Mouse (Mus musculus) forebrain, embryonic 12.5 days (tissue): ENCODE results near the gene Cfap99. TPM values are rescaled to one million over a fixed set of nuclear protein-coding genes. Genes with fewer than 3 reads are reported as not detected.

Experiments
- ATAC-seq: fragments of 200-750 bp; cut with Nextera tagmentation; 2 replicates; pipeline ENCODE4 v1.8.0; 2017; ENCODE audit warnings: moderate TSS enrichment; ENCODE audit not compliant: low FRiP score
- H3K27ac ChIP-seq: fragments of 300-500 bp; sonication (generic); 2 replicates; pipeline ENCODE4 v1.5.1; 2016; ENCODE audit warnings: mild to moderate bottlenecking
- H3K27me3 ChIP-seq: fragments of 300-500 bp; sonication (generic); 2 replicates; pipeline ENCODE4 v1.6.1; 2016; ENCODE audit warnings: mild to moderate bottlenecking
- H3K36me3 ChIP-seq: fragments of 300-500 bp; sonication (generic); replicated peaks from 2 replicates; pipeline ENCODE4 v1.6.1; 2016; ENCODE audit warnings: mild to moderate bottlenecking
- H3K4me1 ChIP-seq: fragments of 300-500 bp; sonication (generic); 2 replicates; pipeline ENCODE4 v1.6.1; 2016
- H3K4me2 ChIP-seq: fragments of 300-500 bp; sonication (generic); 2 replicates; pipeline ENCODE4 v1.6.1; 2016; ENCODE audit warnings: mild to moderate bottlenecking, moderate library complexity
- H3K4me3 ChIP-seq: fragments of 300-500 bp; sonication (generic); replicated peaks from 2 replicates; pipeline ENCODE4 v1.5.1; 2016; ENCODE audit warnings: mild to moderate bottlenecking
- H3K9ac ChIP-seq: fragments of 300-500 bp; sonication (generic); 2 replicates; pipeline ENCODE4 v1.6.1; 2016; ENCODE audit warnings: mild to moderate bottlenecking
- H3K9me3 ChIP-seq: fragments of 300-500 bp; sonication (generic); 2 replicates; pipeline ENCODE4 v1.6.1; 2016
- WGBS: fragments of 180-500 bp; shearing (Covaris S2); methylation state at CpG from one replicate; pipeline ENCODE4 v1.1.7; 2016; 5-methylcytosine and 5-hydroxymethylcytosine counted together
- polyA plus RNA-seq: library from polyadenylated mRNA; unstranded; fragments of >200 nt; fragmentation: Nextera tagmentation; extraction: Ambion mirVana; gene quantifications from 2 replicates; pipeline ENCODE4 v1.2.1, GENCODE M21; 2016

Gene Cfap99
- polyA plus RNA-seq, 1 experiment from 2014 or later, result not detected

DNA sequence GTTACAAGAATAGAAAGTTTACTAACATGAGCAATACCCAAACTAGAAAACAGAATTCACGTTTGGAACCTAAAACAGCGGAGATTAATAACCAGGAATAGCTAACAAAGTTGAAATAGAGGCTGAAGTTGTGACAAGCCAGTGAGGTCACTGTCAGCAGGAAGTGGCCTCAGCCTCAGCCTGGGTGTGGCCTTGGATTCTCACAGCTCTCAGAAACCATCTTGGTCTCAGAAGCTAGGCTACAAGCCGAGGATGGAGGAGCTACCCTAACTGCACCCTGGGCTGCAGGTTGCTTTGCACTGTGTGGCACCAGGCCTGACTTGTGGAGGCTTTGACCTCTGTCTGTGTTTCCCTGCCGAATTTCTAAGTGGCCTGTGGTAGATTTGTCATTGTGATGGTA, 22.3 kb upstream of the Cfap99 start:
- Histone ChIP-seq H3K4me2 (no peak overlapping the region), H3K4me3 (no peak overlapping the region), H3K4me1 (no peaks in the 10 kb centered on the region), H3K27me3 (no peaks in the 10 kb centered on the region), H3K9ac (no peak overlapping the region), H3K27ac (no peak overlapping the region), H3K9me3 (no peaks in the 10 kb centered on the region), H3K36me3 (no peaks in the 10 kb centered on the region)
- 77% methylated on average over 4 of the region's 4 CpGs for WGBS
- ATAC-seq, result no peak

- no peaks in the 10 kb centered on the region for H3K36me3 ChIP-seq
- no peaks in the 10 kb centered on the region for H3K9me3 ChIP-seq
- H3K4me1 ChIP-seq, result no peaks in the 10 kb centered on the region
- ATAC-seq, result no peak
- H3K9ac ChIP-seq, result no peak overlapping the region
- H3K27me3 ChIP-seq, result no peaks in the 10 kb centered on the region
- WGBS, result 90% methylated on average over 16 of the region's 16 CpGs
- H3K4me3 ChIP-seq, result no peak overlapping the region
- no peak overlapping the region for H3K4me2 ChIP-seq
- H3K27ac ChIP-seq, result no peak overlapping the region
Observed at GRCm38 (mm10) chr5:34269197-34269920, 19.0 kb upstream of the Cfap99 start.

GRCm38 (mm10) chr5:34269921-34270465, 18.4 kb upstream of the Cfap99 start:
- no peak for ATAC-seq
- 75% methylated on average over 12 of the region's 12 CpGs for WGBS

DNA sequence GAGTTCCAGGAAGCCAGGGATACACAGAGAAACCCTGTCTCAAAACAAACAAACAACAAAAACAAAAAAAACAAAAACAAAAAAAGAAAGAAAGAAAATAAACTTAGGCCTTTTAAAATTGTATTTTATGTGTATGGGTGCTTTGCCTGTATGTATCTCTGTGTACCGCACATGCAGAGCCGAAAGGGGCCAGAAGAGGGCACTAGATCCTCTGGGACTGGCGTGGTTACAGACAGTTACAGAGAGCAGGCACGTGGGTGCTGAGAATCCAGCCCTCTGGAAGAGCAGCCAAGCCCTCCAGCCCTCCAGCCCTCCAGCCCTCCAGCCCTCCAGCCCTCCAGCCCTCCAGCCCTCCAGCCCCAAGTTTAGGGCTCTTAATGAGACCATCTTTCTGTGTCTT, 16.7 kb upstream of the Cfap99 start:
- H3K27me3 ChIP-seq, result no peaks in the 10 kb centered on the region
- no peaks in the 10 kb centered on the region for H3K4me1 ChIP-seq
- no peaks in the 10 kb centered on the region for H3K36me3 ChIP-seq
- H3K9ac ChIP-seq, result no peak overlapping the region
- ATAC-seq, result no peak
- no peak overlapping the region for H3K4me3 ChIP-seq
- whole genome bisulfite sequencing, result 31% methylated on average over 4 of the region's 4 CpGs
- H3K9me3 ChIP-seq, result no peaks in the 10 kb centered on the region
- H3K4me2 ChIP-seq, result no peak overlapping the region
- no peak overlapping the region for H3K27ac ChIP-seq

More at GRCm38 (mm10) chr5:34269921-34270465, 18.4 kb upstream of the Cfap99 start:
- H3K4me2 ChIP-seq, result no peak overlapping the region
- H3K4me1 ChIP-seq, result no peaks in the 10 kb centered on the region
- no peak overlapping the region for H3K27ac ChIP-seq
- no peaks in the 10 kb centered on the region for H3K9me3 ChIP-seq
- H3K9ac ChIP-seq, result no peak overlapping the region
- H3K36me3 ChIP-seq, result no peaks in the 10 kb centered on the region
- H3K27me3 ChIP-seq, result no peaks in the 10 kb centered on the region
- H3K4me3 ChIP-seq, result no peak overlapping the region

GRCm38 (mm10) chr5:34273251-34273681, 15.1 kb upstream of the Cfap99 start:
- Histone ChIP-seq H3K4me2 (no peak overlapping the region), H3K4me3 (no peak overlapping the region), H3K4me1 (no peaks in the 10 kb centered on the region), H3K27me3 (no peaks in the 10 kb centered on the region), H3K9me3 (no peaks in the 10 kb centered on the region), H3K9ac (no peak overlapping the region), H3K36me3 (no peaks in the 10 kb centered on the region), H3K27ac (no peak overlapping the region)
- WGBS, result 73% methylated on average over 5 of the region's 5 CpGs
- no peak for ATAC-seq

DNA sequence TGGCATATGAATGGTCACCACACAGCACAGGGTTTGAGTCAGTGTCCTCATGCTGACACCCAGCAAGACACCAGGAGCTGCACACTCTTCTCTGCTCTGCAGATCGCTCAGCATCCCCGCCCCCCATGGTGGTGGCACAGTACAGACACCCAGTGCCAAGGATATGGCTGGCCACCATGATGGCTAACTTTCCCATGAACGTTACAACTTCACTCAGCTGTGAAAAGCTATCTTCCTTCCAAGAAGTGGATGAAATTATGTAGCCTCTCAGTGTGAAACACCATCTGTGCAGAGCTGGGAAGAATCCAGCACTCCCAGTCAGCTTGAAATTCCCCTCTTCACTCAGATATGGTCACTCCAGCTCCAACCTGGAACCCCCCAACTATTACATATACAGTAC, 14.1 kb upstream of the Cfap99 start:
- ATAC-seq, result no peak
- Histone ChIP-seq H3K4me3 (no peak overlapping the region), H3K27me3 (no peaks in the 10 kb centered on the region), H3K4me2 (no peak overlapping the region), H3K9me3 (no peaks in the 10 kb centered on the region), H3K4me1 (no peaks in the 10 kb centered on the region), H3K36me3 (no peaks in the 10 kb centered on the region), H3K27ac (no peak overlapping the region), H3K9ac (no peak overlapping the region)
- WGBS, result 82% methylated on average over 3 of the region's 3 CpGs

- no peak overlapping the region for H3K27ac ChIP-seq
- no peak for ATAC-seq
- no peak overlapping the region for H3K4me2 ChIP-seq
- no peaks in the 10 kb centered on the region for H3K36me3 ChIP-seq
- H3K9me3 ChIP-seq, result no peaks in the 10 kb centered on the region
- H3K9ac ChIP-seq, result no peak overlapping the region
- H3K27me3 ChIP-seq, result no peaks in the 10 kb centered on the region
- no peaks in the 10 kb centered on the region for H3K4me1 ChIP-seq
- H3K4me3 ChIP-seq, result no peak overlapping the region
- 94% methylated on average over 10 of the region's 10 CpGs for WGBS
Observed at GRCm38 (mm10) chr5:34274676-34275293, 13.6 kb upstream of the Cfap99 start.

DNA sequence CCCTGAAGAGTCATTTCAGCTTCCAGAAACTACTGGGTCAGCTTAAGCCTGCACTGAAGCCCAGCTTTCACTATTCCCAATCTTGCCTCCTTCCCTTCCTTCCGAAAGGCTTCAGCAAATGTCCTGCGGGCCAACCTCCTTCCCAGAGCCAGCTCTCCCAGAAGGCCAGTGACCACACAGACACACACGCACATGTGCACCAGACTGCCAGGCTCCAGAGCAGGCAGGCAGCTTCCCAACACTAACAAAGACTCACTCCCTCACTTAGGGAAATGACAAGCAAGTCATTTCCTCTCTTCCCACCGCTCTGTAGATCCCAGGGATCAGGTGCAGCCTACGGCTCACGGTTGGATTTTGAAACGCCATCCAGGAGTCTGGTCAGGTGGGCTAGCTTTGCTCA, 12.2 kb upstream of the Cfap99 start:
- ATAC-seq, result no peak
- no peaks in the 10 kb centered on the region for H3K9me3 ChIP-seq
- H3K4me2 ChIP-seq, result no peak overlapping the region
- H3K27ac ChIP-seq, result no peak overlapping the region
- 91% methylated on average over 7 of the region's 7 CpGs for WGBS
- no peaks in the 10 kb centered on the region for H3K4me1 ChIP-seq
- H3K36me3 ChIP-seq, result no peaks in the 10 kb centered on the region
- H3K9ac ChIP-seq, result no peak overlapping the region
- no peak overlapping the region for H3K4me3 ChIP-seq
- H3K27me3 ChIP-seq, result no peaks in the 10 kb centered on the region

- no peak overlapping the region for H3K4me2 ChIP-seq
- H3K36me3 ChIP-seq, result no peaks in the 10 kb centered on the region
- WGBS, result 84% methylated on average over 6 of the region's 6 CpGs
- H3K4me1 ChIP-seq, result no peaks in the 10 kb centered on the region
- no peak overlapping the region for H3K27ac ChIP-seq
- no peaks in the 10 kb centered on the region for H3K9me3 ChIP-seq
- H3K9ac ChIP-seq, result no peak overlapping the region
- H3K4me3 ChIP-seq, result no peak overlapping the region
- H3K27me3 ChIP-seq, result no peaks in the 10 kb centered on the region
- ATAC-seq, result no peak
Observed at GRCm38 (mm10) chr5:34276746-34277145, 11.7 kb upstream of the Cfap99 start.

DNA sequence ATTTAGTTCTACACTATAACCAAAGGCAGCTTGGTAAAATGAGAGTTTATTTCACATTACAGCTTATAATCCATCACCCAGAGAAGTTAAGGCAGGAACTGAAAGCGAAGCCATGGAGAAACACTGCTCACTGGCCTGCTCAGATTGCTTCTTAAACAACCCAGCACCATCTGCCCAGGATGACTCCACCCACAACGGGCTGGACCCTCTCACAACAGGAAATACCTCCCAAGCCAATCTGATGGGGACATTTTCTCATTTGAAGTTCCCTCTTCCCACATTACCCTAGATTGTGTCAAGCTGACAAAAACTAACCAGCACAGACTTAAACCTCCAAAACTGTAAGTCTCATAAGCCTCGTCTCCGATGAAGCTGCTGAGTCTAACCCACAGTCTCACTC, 10.3 kb upstream of the Cfap99 start:
- Histone ChIP-seq H3K27ac (no peak overlapping the region), H3K4me2 (no peak overlapping the region), H3K27me3 (no peaks in the 10 kb centered on the region), H3K9ac (no peak overlapping the region), H3K4me1 (0 out of 2 replicates have a peak, but pooled peaks cover 7% of the 10 kb centered on the region), H3K9me3 (no peaks in the 10 kb centered on the region), H3K36me3 (no peaks in the 10 kb centered on the region), H3K4me3 (no peak overlapping the region)
- 88% methylated on average over 4 of the region's 4 CpGs for WGBS
- ATAC-seq, result no peak

- H3K4me3 ChIP-seq, result no peak overlapping the region
- no peak overlapping the region for H3K4me2 ChIP-seq
- H3K36me3 ChIP-seq, result no peaks in the 10 kb centered on the region
- H3K9ac ChIP-seq, result no peak overlapping the region
- no peaks in the 10 kb centered on the region for H3K9me3 ChIP-seq
- no peak overlapping the region for H3K27ac ChIP-seq
- WGBS, result 90% methylated on average over 9 of the region's 9 CpGs
- H3K4me1 ChIP-seq, result 0 out of 2 replicates have a peak, but pooled peaks cover 8% of the 10 kb centered on the region
- H3K27me3 ChIP-seq, result peaks cover 2% of the 10 kb centered on the region
- no peak for ATAC-seq
Observed at GRCm38 (mm10) chr5:34279214-34279613, 9.2 kb upstream of the Cfap99 start.

DNA sequence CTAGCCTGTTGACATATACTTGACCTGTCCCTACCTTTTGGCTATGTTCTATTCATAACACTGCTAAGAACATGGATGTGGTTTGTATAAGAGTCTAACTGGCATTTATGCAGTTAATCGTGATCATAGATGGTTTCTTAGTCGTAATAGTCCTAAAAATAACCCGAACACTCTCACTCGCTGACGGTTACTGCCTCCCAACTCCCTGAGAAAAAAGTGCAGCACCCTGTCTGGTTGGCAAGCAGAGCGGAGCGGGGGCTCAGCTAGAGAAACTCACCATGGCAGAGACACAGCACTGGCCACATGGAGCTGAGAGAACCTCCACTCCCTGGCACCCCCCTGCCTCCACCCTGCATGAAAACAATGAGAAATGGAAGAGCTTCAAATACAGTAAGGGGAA, 7.4 kb upstream of the Cfap99 start:
- peaks cover 18% of the 10 kb centered on the region for H3K27me3 ChIP-seq
- H3K36me3 ChIP-seq, result no peaks in the 10 kb centered on the region
- H3K4me3 ChIP-seq, result no peak overlapping the region
- H3K9me3 ChIP-seq, result no peaks in the 10 kb centered on the region
- ATAC-seq, result no peak
- 0 out of 2 replicates have a peak, but pooled peaks cover 8% of the 10 kb centered on the region for H3K4me1 ChIP-seq
- H3K4me2 ChIP-seq, result no peak overlapping the region
- H3K9ac ChIP-seq, result no peak overlapping the region
- no peak overlapping the region for H3K27ac ChIP-seq
- 85% methylated on average over 7 of the region's 7 CpGs for WGBS

DNA sequence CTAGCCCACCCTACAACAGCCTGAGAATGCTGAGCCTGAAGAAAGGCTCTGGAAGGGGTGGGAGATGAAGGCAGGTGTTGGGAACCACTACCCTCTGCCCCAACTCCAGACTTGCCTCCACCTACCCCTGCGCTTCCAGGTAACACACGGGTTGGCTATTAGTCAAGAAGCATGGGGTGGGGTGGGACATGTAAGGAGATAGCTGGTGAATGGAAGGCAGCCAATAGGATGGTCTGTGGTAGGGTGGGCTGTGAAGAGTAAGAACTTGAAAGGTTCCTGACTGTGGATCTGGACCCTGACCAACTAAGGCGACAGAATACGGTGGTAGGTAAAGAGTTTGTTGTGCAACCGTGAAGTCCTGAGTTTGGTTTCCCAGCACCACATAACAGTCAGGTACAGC, 5.0 kb upstream of the Cfap99 start:
- no peak overlapping the region for H3K4me3 ChIP-seq

More for the DNA sequence above, 5.0 kb upstream of the Cfap99 start:
- H3K4me2 ChIP-seq, result no peak overlapping the region
- H3K36me3 ChIP-seq, result no peaks in the 10 kb centered on the region
- peaks cover 42% of the 10 kb centered on the region for H3K27me3 ChIP-seq
- H3K9ac ChIP-seq, result no peak overlapping the region
- WGBS, result 79% methylated on average over 5 of the region's 5 CpGs
- no peak overlapping the region for H3K27ac ChIP-seq
- ATAC-seq, result no peak
- H3K9me3 ChIP-seq, result no peaks in the 10 kb centered on the region
- peaks cover 25% of the 10 kb centered on the region for H3K4me1 ChIP-seq
